ENCODE assay signal across 8 mouse cellular contexts in the genomic region with DNA sequence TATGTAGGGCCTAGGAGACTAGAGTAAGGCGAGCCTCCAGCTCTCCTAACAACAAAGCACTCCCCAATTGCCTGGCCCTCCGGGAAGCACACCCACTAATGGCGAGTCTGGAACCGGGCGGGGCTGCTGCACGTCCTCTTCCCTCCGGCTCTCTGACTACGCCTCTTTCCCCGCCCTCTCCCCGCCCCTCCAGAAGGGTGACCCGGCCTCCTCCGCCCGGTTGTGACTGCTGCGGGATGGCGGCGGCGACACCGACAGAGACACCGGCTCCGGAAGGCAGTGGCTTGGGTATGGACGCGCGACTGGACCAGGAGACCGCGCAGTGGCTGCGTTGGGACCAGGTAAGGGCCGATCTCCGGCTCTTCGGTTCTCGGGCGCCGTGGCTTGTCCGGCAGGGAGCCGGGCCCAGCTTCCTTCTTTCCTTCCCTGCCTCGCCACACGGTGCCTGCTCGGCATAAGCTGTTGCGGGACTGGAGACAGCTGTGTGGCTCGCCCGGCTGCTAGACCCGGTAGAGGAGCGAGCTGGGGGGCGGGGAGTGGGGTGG. TPM values are rescaled to one million over a fixed set of nuclear protein-coding genes. Genes with fewer than 3 reads are reported as not detected.
DNase-seq lines count a peak whose midpoint lies in the region; ATAC-seq lines count a peak whose summit lies in the region.

Gene Pgm2, plus strand, starts transcription at position 203 of the 545 bp plus-strand sequence.

- under 1% methylated on average over 42 of the region's 43 CpGs for WGBS in hindbrain, embryonic 14.5 days

- peak; percentile 77 for DNase-seq in T-cell, adult 2 months (ENCODE audit: low spot score)
- DNase-seq in cerebellum, postnatal 25 days = peak; percentile 84 to 90
- peak; percentile 57 to 64 for DNase-seq in frontal cortex, postnatal 25 days (ENCODE audit: low spot score in 2 of 2)
- DNase-seq in hindbrain, embryonic 14.5 days (ENCODE audit: low spot score) = peak; percentile 72
- DNase-seq in layer of hippocampus, postnatal 36 days = peak; percentile 78 to 79
- DNase-seq in lung, postnatal 25 days (ENCODE audit: low spot score) = peak; percentile 87
- DNase-seq in retina, adult 2 months (ENCODE audit: low read depth, low spot score) = peak; percentile 51
- peak; percentile 77 for DNase-seq in thymus, postnatal 25 days

- H3K9me3 ChIP-seq in hindbrain, embryonic 14.5 days (ENCODE audit: control insufficient read depth, low read length) = no peaks in the 10 kb centered on the region

- peaks cover 15% of the 10 kb centered on the region for H3K4me1 ChIP-seq in hindbrain, embryonic 14.5 days (replicated peaks; ENCODE audit: control insufficient read depth, insufficient read depth, low read length)

- peak within 1 kb of the TSS; percentile 82 for H3K9ac ChIP-seq in hindbrain, embryonic 14.5 days

- peak within 1 kb of the TSS; percentile 89 for H3K4me2 ChIP-seq in hindbrain, embryonic 14.5 days (replicated peaks)

- H3K4me3 ChIP-seq in hindbrain, embryonic 14.5 days (replicated peaks; ENCODE audit: low read length) = peak within 1 kb of the TSS; percentile 74

- no peaks in the 10 kb centered on the region for H3K27me3 ChIP-seq in hindbrain, embryonic 14.5 days (ENCODE audit: control insufficient read depth, insufficient read depth, low read length)

- H3K27ac ChIP-seq in hindbrain, embryonic 14.5 days = peak within 1 kb of the TSS; percentile 79

- H3K36me3 ChIP-seq in hindbrain, embryonic 14.5 days (replicated peaks; ENCODE audit: control insufficient read depth, insufficient read depth) = peaks cover 6% of the 10 kb centered on the region; the same call in 1 of the 2 replicates

- peak; percentile 97 for ATAC-seq in hindbrain, embryonic 14.5 days (ENCODE audit: low FRiP score)

RNA-seq across cellular contexts. Expression of gene Pgm2, which starts in this region (rescaled TPM):
- polyA plus RNA-seq in hindbrain, embryonic 14.5 days (2014; fragmentation: Nextera tagmentation; extraction: Ambion mirVana) = 19.2 and 21.6 TPM in 2 replicates
- total RNA-seq in layer of hippocampus, postnatal 36 days (2021) = 10 to 100 TPM in 1 of 2 experiments, 1 to 10 TPM in 1; 8.3 to 10.0 TPM

Comparison
In these comparisons a context has a peak if more than half of its experiments do, and no peak if none do; other contexts are left out.
1. Peak in every context shown above with its lines: DNase-seq, ATAC-seq, H3K4me3 ChIP-seq and H3K27ac ChIP-seq.